Mouse (Mus musculus) heart, embryonic 13.5 days (tissue): ENCODE data around the gene Tmem259. TPM values are rescaled to one million over a fixed set of nuclear protein-coding genes. Genes with fewer than 3 reads are reported as not detected.

Experiments used
- ATAC-seq: fragments of 200-750 bp; cut with Nextera tagmentation; 2 replicates; pipeline ENCODE4 v1.8.0; 2017; ENCODE audit warnings: moderate TSS enrichment; ENCODE audit not compliant: insufficient number of reproducible peaks, low FRiP score, low TSS enrichment; ENCODE audit errors: extremely low read depth
- H3K27ac ChIP-seq: fragments of 300-500 bp; sonication (generic); replicated peaks from 2 replicates; pipeline ENCODE4 v1.5.1; 2015; ENCODE audit warnings: moderate library complexity, mild to moderate bottlenecking, inconsistent platforms
- H3K27me3 ChIP-seq: fragments of 300-500 bp; sonication (generic); replicated peaks from 2 replicates; pipeline ENCODE4 v1.6.1; 2015; ENCODE audit warnings: mild to moderate bottlenecking, inconsistent platforms
- H3K36me3 ChIP-seq: fragments of 300-500 bp; sonication (generic); 2 replicates; pipeline ENCODE4 v1.6.1; 2015; ENCODE audit warnings: mild to moderate bottlenecking, inconsistent platforms
- H3K4me1 ChIP-seq: fragments of 300-500 bp; sonication (generic); 2 replicates; pipeline ENCODE4 v1.6.1; 2015; ENCODE audit warnings: inconsistent platforms
- H3K4me2 ChIP-seq: fragments of 300-500 bp; sonication (generic); 2 replicates; pipeline ENCODE4 v1.6.1; 2015; ENCODE audit warnings: inconsistent platforms, mild to moderate bottlenecking, moderate library complexity
- H3K4me3 ChIP-seq: fragments of 300-500 bp; sonication (generic); 2 replicates; pipeline ENCODE4 v1.5.1; 2015; ENCODE audit warnings: moderate library complexity, mild to moderate bottlenecking, inconsistent platforms
- H3K9ac ChIP-seq: fragments of 300-500 bp; sonication (generic); 2 replicates; pipeline ENCODE4 v1.6.1; 2015; ENCODE audit warnings: inconsistent platforms, mild to moderate bottlenecking, moderate library complexity
- H3K9me3 ChIP-seq: fragments of 300-500 bp; sonication (generic); 2 replicates; pipeline ENCODE4 v1.6.1; 2016; ENCODE audit warnings: inconsistent platforms
- WGBS: fragments of 180-500 bp; shearing (Covaris S2); methylation state at CpG from one replicate; pipeline ENCODE4 v1.1.7; 2015; ENCODE audit warnings: mixed read lengths; 5-methylcytosine and 5-hydroxymethylcytosine counted together
- polyA plus RNA-seq: library from polyadenylated mRNA; unstranded; fragments of >200 nt; fragmentation: Nextera tagmentation; extraction: Ambion mirVana; gene quantifications from 2 replicates; pipeline ENCODE4 v1.2.1, GENCODE M21; 2015

Gene Tmem259
- polyA plus RNA-seq, 1 experiment from 2014 or later, result 10.6 TPM

GRCm38 (mm10) chr10:79987771-79988505 lies 3.8 kb upstream of the Tmem259 start:
- H3K9ac ChIP-seq, result peak overlapping the region; percentile 94
- WGBS, result 10% methylated on average over 27 of the region's 27 CpGs
- peaks cover 23% of the 10 kb centered on the region for H3K36me3 ChIP-seq
- peaks cover 51% of the 10 kb centered on the region for H3K4me1 ChIP-seq
- H3K4me3 ChIP-seq, result peak overlapping the region; percentile 84
- H3K27me3 ChIP-seq, result no peaks in the 10 kb centered on the region
- peak overlapping the region; percentile 95 for H3K27ac ChIP-seq
- H3K4me2 ChIP-seq, result peak overlapping the region; percentile 96
- ATAC-seq, result no peak
- no peaks in the 10 kb centered on the region for H3K9me3 ChIP-seq

GRCm38 (mm10) chr10:79986963-79987362 lies 2.8 kb upstream of the Tmem259 start:
- no peaks in the 10 kb centered on the region for H3K9me3 ChIP-seq
- H3K4me2 ChIP-seq, result peak overlapping the region; percentile 96
- H3K27ac ChIP-seq, result peak overlapping the region; percentile 95
- H3K9ac ChIP-seq, result peak overlapping the region; percentile 94
- H3K27me3 ChIP-seq, result no peaks in the 10 kb centered on the region
- H3K4me1 ChIP-seq, result peaks cover 59% of the 10 kb centered on the region
- H3K36me3 ChIP-seq, result peaks cover 14% of the 10 kb centered on the region
- no peak for ATAC-seq
- peak overlapping the region; percentile 84 for H3K4me3 ChIP-seq
- WGBS, result 5% methylated on average over 11 of the region's 11 CpGs

- WGBS, result 21% methylated on average over 6 of the region's 6 CpGs
- H3K4me3 ChIP-seq, result peak overlapping the region; percentile 84
- H3K36me3 ChIP-seq, result peaks cover 10% of the 10 kb centered on the region
- H3K9ac ChIP-seq, result peak overlapping the region; percentile 94
- peak overlapping the region; percentile 95 for H3K27ac ChIP-seq
- peaks cover 65% of the 10 kb centered on the region for H3K4me1 ChIP-seq
- peak overlapping the region; percentile 96 for H3K4me2 ChIP-seq
- no peaks in the 10 kb centered on the region for H3K27me3 ChIP-seq
- H3K9me3 ChIP-seq, result no peaks in the 10 kb centered on the region
- ATAC-seq, result no peak
Observed at GRCm38 (mm10) chr10:79986232-79986878, 2.2 kb upstream of the Tmem259 start.

- H3K9me3 ChIP-seq, result no peaks in the 10 kb centered on the region
- H3K27me3 ChIP-seq, result no peaks in the 10 kb centered on the region
- no peak for ATAC-seq
- H3K36me3 ChIP-seq, result peaks cover 5% of the 10 kb centered on the region
- peak overlapping the region; percentile 95 for H3K27ac ChIP-seq
- peak overlapping the region; percentile 96 for H3K4me2 ChIP-seq
- WGBS, result 2% methylated on average over 35 of the region's 35 CpGs
- H3K9ac ChIP-seq, result peak overlapping the region; percentile 94
- peaks cover 66% of the 10 kb centered on the region for H3K4me1 ChIP-seq
- H3K4me3 ChIP-seq, result peak overlapping the region; percentile 84
Observed at GRCm38 (mm10) chr10:79985334-79986231, 1.5 kb upstream of the Tmem259 start.

GRCm38 (mm10) chr10:79984871-79985270 lies 741 bp upstream of the Tmem259 start:
- peak overlapping the region; percentile 95 for H3K27ac ChIP-seq
- no peaks in the 10 kb centered on the region for H3K27me3 ChIP-seq
- H3K9me3 ChIP-seq, result no peaks in the 10 kb centered on the region
- H3K9ac ChIP-seq, result peak overlapping the region; percentile 96
- ATAC-seq, result peak; percentile 90
- H3K4me3 ChIP-seq, result peak overlapping the region; percentile 84
- WGBS, result under 1% methylated on average over 22 of the region's 22 CpGs
- H3K36me3 ChIP-seq, result peaks cover 5% of the 10 kb centered on the region; the same call in 1 of the 2 replicates
- H3K4me2 ChIP-seq, result peak overlapping the region; percentile 96
- peaks cover 68% of the 10 kb centered on the region for H3K4me1 ChIP-seq

- peak overlapping the region; percentile 84 for H3K4me3 ChIP-seq
- H3K4me2 ChIP-seq, result peak overlapping the region; percentile 96
- H3K9me3 ChIP-seq, result no peaks in the 10 kb centered on the region
- ATAC-seq, result no peak
- peaks cover 62% of the 10 kb centered on the region for H3K4me1 ChIP-seq
- H3K27me3 ChIP-seq, result no peaks in the 10 kb centered on the region
- under 1% methylated on average over 21 of the region's 21 CpGs for WGBS
- peak overlapping the region; percentile 96 for H3K9ac ChIP-seq
- H3K36me3 ChIP-seq, result peaks cover 15% of the 10 kb centered on the region
- peak overlapping the region; percentile 95 for H3K27ac ChIP-seq
Observed at GRCm38 (mm10) chr10:79983670-79984069, 460 bp downstream of the Tmem259 start.

GRCm38 (mm10) chr10:79983205-79983604 lies 925 bp downstream of the Tmem259 start:
- no peak for ATAC-seq
- Histone ChIP-seq H3K4me3 (peak overlapping the region; percentile 84), H3K36me3 (peaks cover 20% of the 10 kb centered on the region), H3K4me1 (peaks cover 62% of the 10 kb centered on the region), H3K27me3 (no peaks in the 10 kb centered on the region), H3K9ac (peak overlapping the region; percentile 96), H3K4me2 (peak overlapping the region; percentile 96), H3K27ac (peak overlapping the region; percentile 95), H3K9me3 (no peaks in the 10 kb centered on the region)
- WGBS, result 68% methylated on average over 5 of the region's 5 CpGs

GRCm38 (mm10) chr10:79979401-79980155 lies 4.6 kb downstream of the Tmem259 start:
- Histone ChIP-seq H3K36me3 (peaks cover 54% of the 10 kb centered on the region), H3K9ac (peak overlapping the region; percentile 12), H3K9me3 (0 out of 2 replicates have a peak, but pooled peaks cover 10% of the 10 kb centered on the region), H3K4me1 (peaks cover 39% of the 10 kb centered on the region), H3K4me3 (no peak overlapping the region), H3K27ac (peak overlapping the region; percentile 6; the same call in 1 of the 2 replicates), H3K4me2 (no peak overlapping the region), H3K27me3 (no peaks in the 10 kb centered on the region)
- ATAC-seq, result no peak
- WGBS, result 86% methylated on average over 22 of the region's 22 CpGs

GRCm38 (mm10) chr10:79978061-79978460 lies 6.1 kb downstream of the Tmem259 start:
- H3K9me3 ChIP-seq, result 0 out of 2 replicates have a peak, but pooled peaks cover 10% of the 10 kb centered on the region
- H3K4me1 ChIP-seq, result peaks cover 35% of the 10 kb centered on the region
- no peak overlapping the region for H3K4me3 ChIP-seq
- no peak overlapping the region for H3K4me2 ChIP-seq
- WGBS, result 95% methylated on average over 21 of the region's 21 CpGs
- peaks cover 7% of the 10 kb centered on the region; the same call in 1 of the 2 replicates for H3K27me3 ChIP-seq
- no peak for ATAC-seq
- peaks cover 60% of the 10 kb centered on the region for H3K36me3 ChIP-seq
- H3K27ac ChIP-seq, result no peak overlapping the region
- H3K9ac ChIP-seq, result no peak overlapping the region

GRCm38 (mm10) chr10:79977324-79977723 lies 6.8 kb downstream of the Tmem259 start:
- Histone ChIP-seq H3K27me3 (peaks cover 14% of the 10 kb centered on the region), H3K27ac (no peak overlapping the region), H3K4me1 (peaks cover 32% of the 10 kb centered on the region), H3K9me3 (0 out of 2 replicates have a peak, but pooled peaks cover 10% of the 10 kb centered on the region), H3K4me3 (no peak overlapping the region), H3K9ac (no peak overlapping the region), H3K36me3 (peaks cover 60% of the 10 kb centered on the region), H3K4me2 (no peak overlapping the region)
- no peak for ATAC-seq
- 85% methylated on average over 28 of the region's 28 CpGs for WGBS
